Mouse (Mus musculus) ES-E14 (cell line): Measurements from ENCODE around the gene Dscam.

Experiments
- CHD2 ChIP-seq: IDR thresholded peaks from 2 replicates; pipeline ENCODE4 v1.6.1; 2014; ENCODE audit warnings: mild to moderate bottlenecking, low read depth, low read length, inconsistent platforms
- HCFC1 ChIP-seq: IDR thresholded peaks from 2 replicates; pipeline ENCODE4 v1.6.1; 2012; ENCODE audit warnings: low read length, inconsistent platforms, borderline replicate concordance; ENCODE audit not compliant: insufficient read depth
- MAFK ChIP-seq: IDR thresholded peaks from 2 replicates; pipeline ENCODE4 v1.6.1; 2014; ENCODE audit warnings: mild to moderate bottlenecking, low read depth, low read length, inconsistent platforms; ENCODE audit not compliant: insufficient read depth
- ZC3H11A ChIP-seq: IDR thresholded peaks from 2 replicates; pipeline ENCODE4 v1.6.1; 2012; ENCODE audit warnings: low read depth, mild to moderate bottlenecking, inconsistent platforms, low read length, borderline replicate concordance
- ZNF384 ChIP-seq: IDR thresholded peaks from 2 replicates; pipeline ENCODE4 v1.6.1; 2012; ENCODE audit warnings: low read depth, low read length, inconsistent platforms

DNA sequence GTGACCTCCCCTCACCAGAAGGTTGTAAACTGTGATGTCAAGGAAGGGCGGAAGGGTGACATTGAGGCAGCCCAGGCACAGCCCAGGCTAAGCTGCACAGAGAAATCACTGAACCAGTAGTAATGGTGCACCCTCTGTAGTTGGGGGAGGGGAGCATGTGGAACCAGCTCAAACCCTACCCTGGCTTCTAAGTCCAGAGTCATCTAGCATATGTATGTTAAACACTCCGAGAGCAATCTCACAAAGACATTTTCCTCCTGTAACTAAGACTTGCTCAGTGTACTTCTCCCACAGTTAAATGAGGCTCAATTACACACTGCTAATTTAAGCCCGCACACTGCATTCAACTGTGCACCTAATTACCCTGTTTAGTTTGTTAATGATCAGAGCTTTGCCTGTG is 324.4 kb downstream of the Dscam start:
- TF ChIP-seq MAFK (no peak), ZC3H11A (no peak), HCFC1 (no peak), ZNF384 (no peak), CHD2 (no peak)
